Mouse (Mus musculus): ENCODE measurements around the gene Exoc6b. TPM values are rescaled to one million over a fixed set of nuclear protein-coding genes. Genes with fewer than 3 reads are reported as not detected.

Gene Exoc6b
- polyA plus RNA-seq, 1 experiment from 2014 or later, result 3.6 TPM

- no peak overlapping the region for H3K9ac ChIP-seq (ENCODE audit: low read depth, low read length)
- 61% methylated on average over 2 of the region's 2 CpGs for WGBS (ENCODE audit: insufficient replicate concordance)
- H3K4me2 ChIP-seq (ENCODE audit: low read depth, low read length), result no peak overlapping the region
- ATAC-seq (ENCODE audit: low read depth), result no peak
- no peaks in the 10 kb centered on the region for H3K36me3 ChIP-seq (ENCODE audit: control insufficient read depth, insufficient read depth)
- no peaks in the 10 kb centered on the region for H3K4me1 ChIP-seq (ENCODE audit: control insufficient read depth, low read depth, low read length)
- no peaks in the 10 kb centered on the region for H3K9me3 ChIP-seq (replicated peaks; ENCODE audit: control insufficient read depth, low read length)
- H3K27me3 ChIP-seq (ENCODE audit: control insufficient read depth, insufficient read depth, low read depth, low read length), result no peaks in the 10 kb centered on the region
- H3K27ac ChIP-seq (ENCODE audit: low read length), result no peak overlapping the region
- H3K4me3 ChIP-seq (ENCODE audit: low read depth, low read length), result no peak overlapping the region
Observed at GRCm38 (mm10) chr6:84959520-84959919, 109.8 kb downstream of the Exoc6b start.

- no peaks in the 10 kb centered on the region for H3K4me1 ChIP-seq (ENCODE audit: control insufficient read depth, low read depth, low read length)
- no peak overlapping the region for H3K27ac ChIP-seq (ENCODE audit: low read length)
- H3K36me3 ChIP-seq (ENCODE audit: control insufficient read depth, insufficient read depth), result no peaks in the 10 kb centered on the region
- no peak overlapping the region for H3K4me2 ChIP-seq (ENCODE audit: low read depth, low read length)
- H3K4me3 ChIP-seq (ENCODE audit: low read depth, low read length), result no peak overlapping the region
- no peaks in the 10 kb centered on the region for H3K27me3 ChIP-seq (ENCODE audit: control insufficient read depth, insufficient read depth, low read depth, low read length)
- H3K9me3 ChIP-seq (replicated peaks; ENCODE audit: control insufficient read depth, low read length), result no peaks in the 10 kb centered on the region
- no peak for ATAC-seq (ENCODE audit: low read depth)
- no peak overlapping the region for H3K9ac ChIP-seq (ENCODE audit: low read depth, low read length)
- 33% methylated on average over 1 of the region's 1 CpGs for WGBS (ENCODE audit: insufficient replicate concordance)
Observed at GRCm38 (mm10) chr6:84951621-84952020, 117.7 kb downstream of the Exoc6b start.

- Histone ChIP-seq H3K27ac (ENCODE audit: low read length) (no peak overlapping the region), H3K9me3 (replicated peaks; ENCODE audit: control insufficient read depth, low read length) (no peaks in the 10 kb centered on the region), H3K4me3 (ENCODE audit: low read depth, low read length) (no peak overlapping the region), H3K4me1 (ENCODE audit: control insufficient read depth, low read depth, low read length) (no peaks in the 10 kb centered on the region), H3K36me3 (ENCODE audit: control insufficient read depth, insufficient read depth) (no peaks in the 10 kb centered on the region), H3K4me2 (ENCODE audit: low read depth, low read length) (no peak overlapping the region), H3K9ac (ENCODE audit: low read depth, low read length) (no peak overlapping the region), H3K27me3 (ENCODE audit: control insufficient read depth, insufficient read depth, low read depth, low read length) (no peaks in the 10 kb centered on the region)
- no peak for ATAC-seq (ENCODE audit: low read depth)
- 62% methylated on average over 3 of the region's 3 CpGs for WGBS (ENCODE audit: insufficient replicate concordance)
Observed at GRCm38 (mm10) chr6:84946569-84946968, 122.7 kb downstream of the Exoc6b start.

GRCm38 (mm10) chr6:84946106-84946505 lies 123.2 kb downstream of the Exoc6b start:
- no peak for ATAC-seq (ENCODE audit: low read depth)
- H3K27me3 ChIP-seq (ENCODE audit: control insufficient read depth, insufficient read depth, low read depth, low read length), result no peaks in the 10 kb centered on the region
- H3K4me3 ChIP-seq (ENCODE audit: low read depth, low read length), result no peak overlapping the region
- H3K27ac ChIP-seq (ENCODE audit: low read length), result no peak overlapping the region
- H3K9ac ChIP-seq (ENCODE audit: low read depth, low read length), result no peak overlapping the region
- no peak overlapping the region for H3K4me2 ChIP-seq (ENCODE audit: low read depth, low read length)
- no peaks in the 10 kb centered on the region for H3K9me3 ChIP-seq (replicated peaks; ENCODE audit: control insufficient read depth, low read length)
- H3K4me1 ChIP-seq (ENCODE audit: control insufficient read depth, low read depth, low read length), result no peaks in the 10 kb centered on the region
- WGBS (ENCODE audit: insufficient replicate concordance), result 57% methylated on average over 2 of the region's 2 CpGs
- H3K36me3 ChIP-seq (ENCODE audit: control insufficient read depth, insufficient read depth), result no peaks in the 10 kb centered on the region

GRCm38 (mm10) chr6:84932953-84933921 lies 136.1 kb downstream of the Exoc6b start:
- H3K27ac ChIP-seq (ENCODE audit: low read length), result no peak overlapping the region
- 53% methylated on average over 11 of the region's 11 CpGs for WGBS (ENCODE audit: insufficient replicate concordance)
- no peaks in the 10 kb centered on the region for H3K36me3 ChIP-seq (ENCODE audit: control insufficient read depth, insufficient read depth)
- H3K4me2 ChIP-seq (ENCODE audit: low read depth, low read length), result no peak overlapping the region
- no peak overlapping the region for H3K9ac ChIP-seq (ENCODE audit: low read depth, low read length)
- no peaks in the 10 kb centered on the region for H3K4me1 ChIP-seq (ENCODE audit: control insufficient read depth, low read depth, low read length)
- ATAC-seq (ENCODE audit: low read depth), result no peak
- no peaks in the 10 kb centered on the region for H3K27me3 ChIP-seq (ENCODE audit: control insufficient read depth, insufficient read depth, low read depth, low read length)
- no peaks in the 10 kb centered on the region for H3K9me3 ChIP-seq (replicated peaks; ENCODE audit: control insufficient read depth, low read length)
- H3K4me3 ChIP-seq (ENCODE audit: low read depth, low read length), result no peak overlapping the region

GRCm38 (mm10) chr6:84931051-84931450 lies 138.3 kb downstream of the Exoc6b start:
- no peak for ATAC-seq (ENCODE audit: low read depth)
- 50% methylated on average over 1 of the region's 1 CpGs for WGBS (ENCODE audit: insufficient replicate concordance)

GRCm38 (mm10) chr6:84926066-84926465 lies 143.2 kb downstream of the Exoc6b start:
- Histone ChIP-seq H3K36me3 (ENCODE audit: control insufficient read depth, insufficient read depth) (no peaks in the 10 kb centered on the region), H3K9ac (ENCODE audit: low read depth, low read length) (no peak overlapping the region), H3K4me1 (ENCODE audit: control insufficient read depth, low read depth, low read length) (peaks cover 6% of the 10 kb centered on the region), H3K27me3 (ENCODE audit: control insufficient read depth, insufficient read depth, low read depth, low read length) (no peaks in the 10 kb centered on the region), H3K9me3 (replicated peaks; ENCODE audit: control insufficient read depth, low read length) (no peaks in the 10 kb centered on the region), H3K4me2 (ENCODE audit: low read depth, low read length) (no peak overlapping the region), H3K4me3 (ENCODE audit: low read depth, low read length) (no peak overlapping the region), H3K27ac (ENCODE audit: low read length) (no peak overlapping the region)
- no peak for ATAC-seq (ENCODE audit: low read depth)
- 34% methylated on average over 3 of the region's 3 CpGs for WGBS (ENCODE audit: insufficient replicate concordance)

More at GRCm38 (mm10) chr6:84931051-84931450, 138.3 kb downstream of the Exoc6b start:
- no peak overlapping the region for H3K4me2 ChIP-seq (ENCODE audit: low read depth, low read length)
- no peak overlapping the region for H3K4me3 ChIP-seq (ENCODE audit: low read depth, low read length)
- H3K27ac ChIP-seq (ENCODE audit: low read length), result no peak overlapping the region
- H3K9ac ChIP-seq (ENCODE audit: low read depth, low read length), result no peak overlapping the region
- H3K36me3 ChIP-seq (ENCODE audit: control insufficient read depth, insufficient read depth), result no peaks in the 10 kb centered on the region
- H3K9me3 ChIP-seq (replicated peaks; ENCODE audit: control insufficient read depth, low read length), result no peaks in the 10 kb centered on the region
- no peaks in the 10 kb centered on the region for H3K27me3 ChIP-seq (ENCODE audit: control insufficient read depth, insufficient read depth, low read depth, low read length)
- no peaks in the 10 kb centered on the region for H3K4me1 ChIP-seq (ENCODE audit: control insufficient read depth, low read depth, low read length)

GRCm38 (mm10) chr6:84923760-84924221 lies 145.5 kb downstream of the Exoc6b start:
- H3K4me2 ChIP-seq (ENCODE audit: low read depth, low read length), result peak overlapping the region; percentile 30
- peak; percentile 80 for ATAC-seq (ENCODE audit: low read depth)
- no peak overlapping the region for H3K9ac ChIP-seq (ENCODE audit: low read depth, low read length)
- H3K27ac ChIP-seq (ENCODE audit: low read length), result no peak overlapping the region
- H3K36me3 ChIP-seq (ENCODE audit: control insufficient read depth, insufficient read depth), result no peaks in the 10 kb centered on the region
- H3K27me3 ChIP-seq (ENCODE audit: control insufficient read depth, insufficient read depth, low read depth, low read length), result no peaks in the 10 kb centered on the region
- peaks cover 6% of the 10 kb centered on the region for H3K4me1 ChIP-seq (ENCODE audit: control insufficient read depth, low read depth, low read length)
- H3K4me3 ChIP-seq (ENCODE audit: low read depth, low read length), result no peak overlapping the region
- H3K9me3 ChIP-seq (replicated peaks; ENCODE audit: control insufficient read depth, low read length), result no peaks in the 10 kb centered on the region
- WGBS (ENCODE audit: insufficient replicate concordance), result 34% methylated on average over 12 of the region's 12 CpGs

GRCm38 (mm10) chr6:84916291-84916690 lies 153.0 kb downstream of the Exoc6b start:
- Histone ChIP-seq H3K4me1 (ENCODE audit: control insufficient read depth, low read depth, low read length) (no peaks in the 10 kb centered on the region), H3K27me3 (ENCODE audit: control insufficient read depth, insufficient read depth, low read depth, low read length) (no peaks in the 10 kb centered on the region), H3K4me2 (ENCODE audit: low read depth, low read length) (no peak overlapping the region), H3K9ac (ENCODE audit: low read depth, low read length) (no peak overlapping the region), H3K9me3 (replicated peaks; ENCODE audit: control insufficient read depth, low read length) (no peaks in the 10 kb centered on the region), H3K36me3 (ENCODE audit: control insufficient read depth, insufficient read depth) (no peaks in the 10 kb centered on the region), H3K4me3 (ENCODE audit: low read depth, low read length) (no peak overlapping the region), H3K27ac (ENCODE audit: low read length) (no peak overlapping the region)
- WGBS (ENCODE audit: insufficient replicate concordance), result 17% methylated on average over 2 of the region's 2 CpGs
- no peak for ATAC-seq (ENCODE audit: low read depth)

All from liver, embryonic 16.5 days (tissue).